ENCODE assay signal across 8 mouse cellular contexts in the genomic region with DNA sequence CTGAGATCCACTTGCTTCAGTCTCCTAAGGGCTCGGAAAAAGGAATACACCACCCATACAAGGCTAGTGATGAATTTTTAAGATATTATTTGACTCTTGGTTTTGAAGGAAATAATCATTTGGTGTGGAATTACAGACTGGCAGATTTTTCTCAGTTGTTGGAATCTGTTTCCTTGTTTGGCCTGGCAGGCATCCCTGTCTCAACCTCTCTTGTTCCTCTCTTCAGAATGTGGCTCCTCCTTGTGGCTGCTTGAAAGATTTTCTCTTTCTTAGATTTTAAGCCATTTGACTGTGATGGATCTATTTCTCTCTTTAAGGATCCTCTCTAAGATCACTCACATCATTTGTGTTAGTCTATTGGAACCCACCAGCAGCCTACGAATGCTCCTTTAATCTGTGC. TPM values are rescaled to one million over a fixed set of nuclear protein-coding genes. Genes with fewer than 3 reads are reported as not detected.
A peak's percentile ranks its signal among the peaks of the same experiment; 100 is the strongest.
DNase-seq lines count a peak whose midpoint lies in the region; ATAC-seq and TF ChIP-seq lines count a peak whose summit lies in the region.

No protein-coding gene starts in this region.

- no peaks in the 10 kb centered on the region for H3K9me3 ChIP-seq in heart, embryonic 11.5 days (replicated peaks; ENCODE audit: control insufficient read depth, low read length)

- no peak overlapping the region for H3K9ac ChIP-seq in heart, embryonic 11.5 days (ENCODE audit: low read depth, low read length)

- no peak overlapping the region for H3K4me3 ChIP-seq in heart, embryonic 11.5 days (ENCODE audit: low read depth, low read length)

- WGBS in heart, embryonic 11.5 days (ENCODE audit: insufficient replicate concordance), result 68% methylated on average over 2 of the region's 2 CpGs

- no peaks in the 10 kb centered on the region for H3K27me3 ChIP-seq in heart, embryonic 11.5 days (ENCODE audit: control insufficient read depth, insufficient read depth, low read length)

- no peak overlapping the region for H3K27ac ChIP-seq in heart, embryonic 11.5 days (ENCODE audit: low read depth, low read length)

- H3K4me2 ChIP-seq in heart, embryonic 11.5 days, result no peak overlapping the region

- DNase-seq in heart, adult 18-20 months, result peak; percentile 62 to 63
- peak; percentile 19 to 21 for DNase-seq in right cerebral cortex, adult 2 months (ENCODE audit: low spot score in 2 of 2)
- DNase-seq in right cerebral cortex, postnatal 25 days, result no peak
- DNase-seq in brain, embryonic 14.5 days (ENCODE audit: low read depth), result peak; percentile 83
- peak; percentile 49 to 70 for DNase-seq in heart, postnatal 10 days
- peak; percentile 64 for DNase-seq in retina, embryonic 14.5 days (ENCODE audit: low spot score)

- intact Hi-C loops in heart, postnatal 10 days (cut with DNase I), result loop anchor here (2.0 to 10.0 kb wide), 2 partner anchors 181 to 289 kb away; no protein-coding TSS in a partner anchor

- no peak for TF ChIP-seq POLR2A in brain, embryonic 14.5 days (IDR thresholded peaks at IDR 0.05; ENCODE audit: borderline replicate concordance, extremely low read depth, insufficient read depth, insufficient read length, poor library complexity, severe bottlenecking)

- TF ChIP-seq CTCF in brain, embryonic 14.5 days (IDR thresholded peaks at IDR 0.05; ENCODE audit: borderline replicate concordance, extremely low read depth, insufficient read depth, insufficient read length), result peak; percentile 40; the same call in 1 of the 2 replicates

- ATAC-seq in heart, embryonic 11.5 days (replicated peaks; ENCODE audit: insufficient number of reproducible peaks, low FRiP score, low TSS enrichment), result no peak
- no peak for ATAC-seq in megakaryocyte, adult 5-6 weeks (ENCODE audit: poor library complexity, severe bottlenecking)

- H3K4me1 ChIP-seq in heart, embryonic 11.5 days (ENCODE audit: control insufficient read depth, insufficient read depth, low read length), result peaks cover 3% of the 10 kb centered on the region; the same call in 1 of the 2 replicates

- no peaks in the 10 kb centered on the region for H3K36me3 ChIP-seq in heart, embryonic 11.5 days (ENCODE audit: control insufficient read depth, insufficient read depth, low read length)

RNA-seq across cellular contexts. Expression of gene Sgo1, which starts 4.9 kb away (rescaled TPM):
- under 1 TPM; 0.30 to 0.31 TPM for total RNA-seq in heart, adult 18-20 months (2021)
- 22.8 and 32.8 TPM in 2 replicates for polyA plus RNA-seq in heart, embryonic 11.5 days (2014; fragmentation: Nextera tagmentation; extraction: Ambion mirVana)
- polyA plus RNA-seq in brain, embryonic 14.5 days (2012; rRNA removed), result 5.3 and 10.2 TPM in 2 replicates
- total RNA-seq in heart, postnatal 10 days (2021), result 1 to 10 TPM; 3.4 to 3.8 TPM
- total RNA-seq in megakaryocyte, adult 5-6 weeks (2015), result 28.5 and 36.5 TPM in 2 replicates
- 68.3 and 70.9 TPM in 2 replicates for total RNA-seq in megakaryocyte, adult 5-6 weeks (2017)

Comparison
In these comparisons a context has a peak if more than half of its experiments do, and no peak if none do; other contexts are left out.
1. RNA of gene Sgo1, which starts 4.9 kb away (total RNA-seq): 28.5 to 70.9 TPM in megakaryocyte, adult 5-6 weeks; 3.4 to 3.8 TPM in heart, postnatal 10 days and 0.30 to 0.31 TPM in heart, adult 18-20 months; every median in the first group is over 4 times any median in the second.